Mouse (Mus musculus) heart, adult 8-10 months (tissue): ENCODE results near the gene Scgb2a2. TPM values are rescaled to one million over a fixed set of nuclear protein-coding genes. Genes with fewer than 3 reads are reported as not detected.
A peak's percentile ranks its signal among the peaks of the same experiment; 100 is the strongest.
"Not testable (repeated sequence)": the region's sequence is repeated elsewhere in the genome, so short reads cannot be mapped to it uniquely, and the experiment has no call there.

Experiments used
- DNase-seq: peaks from one replicate; pipeline ENCODE4 v3.0.0; 2022; ENCODE audit warnings: low spot score
- microRNA-seq: library from miRNA; unstranded; fragments of <30 nt; microRNA quantifications from one replicate; pipeline ENCODE4 v1.2.0, GENCODE M21; 2022
- total RNA-seq, 4 experiments: library from RNA; stranded (reverse); gene quantifications; 2 replicates each; pipeline ENCODE4 v1.2.4; 2022

The Scgb2a2 gene
- not detected for total RNA-seq

- DNase-seq, result no peak
Observed at GRCm38 (mm10) chr19:9847262-9847661, at the start of gene Scgb2a2. TSS of gene Scgb2a2 (plus strand) at chr19:9847562.

DNA sequence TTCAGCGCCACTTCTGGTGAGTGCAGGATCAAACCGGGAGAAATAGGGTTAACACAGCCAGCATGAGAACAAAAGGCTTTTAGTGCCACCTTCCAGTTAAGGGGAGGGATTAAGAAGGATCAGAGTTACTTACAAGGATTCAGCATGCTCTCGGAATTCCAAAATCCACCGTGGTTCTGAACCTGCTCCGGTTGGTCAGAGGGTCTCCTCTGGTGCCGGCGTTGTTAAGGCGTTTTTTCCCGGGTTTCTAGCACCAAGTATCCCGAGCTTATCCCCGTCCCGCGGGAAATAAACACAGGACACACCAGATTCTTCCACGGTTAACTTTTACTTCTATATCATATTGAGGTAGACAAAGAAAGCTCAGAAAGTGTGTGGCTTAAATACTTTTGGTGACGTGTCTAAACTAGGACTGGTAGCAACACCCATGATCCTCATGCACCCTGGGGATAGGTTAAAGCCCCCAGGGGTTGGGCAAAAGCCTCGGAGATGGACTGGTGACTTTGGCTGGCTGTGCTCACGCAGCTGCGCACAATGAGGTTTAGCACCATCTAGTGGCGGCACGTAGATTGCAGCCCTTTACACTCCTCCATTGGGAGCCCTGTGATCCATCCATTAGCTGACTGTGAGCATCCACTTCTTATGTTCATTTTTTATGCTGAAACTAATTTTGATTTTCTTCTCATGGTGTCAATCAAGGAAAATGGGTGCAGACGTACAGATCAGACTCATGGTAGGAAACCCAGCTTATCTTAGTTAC lies 10.6 kb upstream of the Scgb2a2 start:
- DNase-seq, result peak; percentile 48

DNA sequence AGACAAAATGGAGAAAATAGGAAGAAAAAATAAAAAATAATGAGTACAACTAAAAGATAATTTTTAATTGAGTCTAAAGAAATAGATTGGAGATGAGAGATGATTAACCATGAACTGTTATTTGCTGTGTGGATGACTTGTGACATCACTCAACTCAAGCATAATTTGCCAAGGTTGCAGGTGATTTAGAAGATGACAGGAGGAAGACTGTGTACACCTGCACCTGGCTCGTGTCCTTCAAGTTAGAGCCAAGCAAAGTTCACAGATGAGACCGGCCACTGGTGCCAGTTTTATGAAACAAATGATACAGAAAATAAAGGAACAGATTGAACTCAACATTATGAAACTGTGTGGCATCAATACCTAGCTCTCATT lies 10.0 kb upstream of the Scgb2a2 start:
- DNase-seq, result no peak

DNA sequence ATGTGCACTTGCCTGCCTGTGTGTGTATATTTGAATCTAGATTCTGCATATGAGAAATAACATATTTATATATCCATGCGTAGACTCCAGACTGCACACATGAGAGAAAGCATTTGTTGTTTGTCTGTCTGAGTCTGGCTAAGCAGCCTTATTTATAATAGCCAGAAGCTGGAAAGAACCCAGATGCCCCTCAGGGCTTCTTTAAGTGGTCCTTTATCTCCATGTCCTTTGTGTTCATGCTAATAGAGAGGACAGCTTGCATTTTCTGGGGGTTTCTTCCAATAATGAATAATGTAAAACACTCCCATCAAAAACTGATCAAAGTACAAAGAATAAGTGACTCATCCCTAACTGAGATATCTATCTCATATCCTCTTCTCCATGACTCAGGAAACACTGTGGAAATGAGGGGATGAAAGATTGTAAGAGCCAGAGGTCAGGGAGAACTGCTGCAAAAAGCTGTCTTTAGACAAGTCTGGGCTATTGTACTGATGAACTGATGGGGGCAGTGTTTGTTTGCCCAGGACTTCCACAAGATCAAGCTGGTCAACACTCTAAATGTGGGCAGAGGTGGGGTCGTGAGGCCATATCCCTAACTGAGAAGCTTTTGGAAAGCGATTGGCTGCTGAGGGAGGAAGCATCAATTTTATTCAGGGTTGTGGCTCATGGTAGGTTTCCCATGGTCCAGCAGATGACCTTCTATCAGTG lies 2.2 kb downstream of the Scgb2a2 start:
- not testable (repeated sequence) for DNase-seq

- not testable (repeated sequence) for DNase-seq
Observed at GRCm38 (mm10) chr19:9860821-9861220, 13.5 kb downstream of the Scgb2a2 start.

DNA sequence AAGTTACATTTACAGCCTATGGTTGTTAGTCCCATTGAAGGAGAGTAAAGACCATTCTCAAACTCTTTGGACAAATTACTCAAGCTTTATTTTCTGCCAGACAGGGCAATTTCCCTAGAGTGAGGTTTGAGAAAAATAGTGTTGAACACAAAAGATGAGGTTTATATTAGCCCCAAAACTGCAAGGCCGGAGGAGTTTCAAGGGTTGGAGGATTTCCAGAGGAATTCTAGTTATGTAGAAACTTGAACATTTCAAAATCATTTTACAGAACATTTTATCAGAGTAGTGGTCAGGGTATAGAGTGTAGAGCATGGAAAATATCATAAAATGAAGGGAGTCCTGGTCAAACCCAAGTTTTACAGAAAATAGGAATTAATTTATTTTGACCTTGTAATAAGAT lies 17.5 kb downstream of the Scgb2a2 start:
- no peak for DNase-seq

- no peak for DNase-seq
Observed at GRCm38 (mm10) chr19:9865466-9865865, 18.1 kb downstream of the Scgb2a2 start.

- no peak for DNase-seq
Observed at GRCm38 (mm10) chr19:9878186-9878835, 30.9 kb downstream of the Scgb2a2 start.

DNA sequence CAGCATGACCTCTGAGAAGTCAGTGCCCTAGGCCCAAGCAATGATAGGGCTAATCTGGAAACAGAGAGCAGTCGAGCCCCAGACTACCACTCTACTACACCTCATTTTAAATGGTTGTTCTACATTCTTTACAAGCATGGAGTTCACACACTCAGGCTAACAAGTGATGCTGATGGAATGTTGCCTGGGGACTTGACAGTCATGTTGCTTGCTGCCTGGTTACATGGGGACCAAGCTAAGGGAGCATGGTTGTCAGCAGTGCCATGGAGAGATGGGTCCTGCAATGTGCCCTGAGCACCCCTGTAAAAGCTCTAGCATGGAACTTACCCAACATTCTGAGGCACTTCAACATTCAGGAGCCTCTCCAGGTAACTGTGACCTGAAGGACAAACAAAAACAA lies 39.0 kb downstream of the Scgb2a2 start:
- DNase-seq, result no peak

- no peak for DNase-seq
Observed at GRCm38 (mm10) chr19:9886771-9887170, 39.4 kb downstream of the Scgb2a2 start.

- DNase-seq, result no peak
Observed at GRCm38 (mm10) chr19:9896067-9896466, 48.7 kb downstream of the Scgb2a2 start.

- DNase-seq, result no peak
Observed at GRCm38 (mm10) chr19:9898339-9899066, 51.1 kb downstream of the Scgb2a2 start.

DNA sequence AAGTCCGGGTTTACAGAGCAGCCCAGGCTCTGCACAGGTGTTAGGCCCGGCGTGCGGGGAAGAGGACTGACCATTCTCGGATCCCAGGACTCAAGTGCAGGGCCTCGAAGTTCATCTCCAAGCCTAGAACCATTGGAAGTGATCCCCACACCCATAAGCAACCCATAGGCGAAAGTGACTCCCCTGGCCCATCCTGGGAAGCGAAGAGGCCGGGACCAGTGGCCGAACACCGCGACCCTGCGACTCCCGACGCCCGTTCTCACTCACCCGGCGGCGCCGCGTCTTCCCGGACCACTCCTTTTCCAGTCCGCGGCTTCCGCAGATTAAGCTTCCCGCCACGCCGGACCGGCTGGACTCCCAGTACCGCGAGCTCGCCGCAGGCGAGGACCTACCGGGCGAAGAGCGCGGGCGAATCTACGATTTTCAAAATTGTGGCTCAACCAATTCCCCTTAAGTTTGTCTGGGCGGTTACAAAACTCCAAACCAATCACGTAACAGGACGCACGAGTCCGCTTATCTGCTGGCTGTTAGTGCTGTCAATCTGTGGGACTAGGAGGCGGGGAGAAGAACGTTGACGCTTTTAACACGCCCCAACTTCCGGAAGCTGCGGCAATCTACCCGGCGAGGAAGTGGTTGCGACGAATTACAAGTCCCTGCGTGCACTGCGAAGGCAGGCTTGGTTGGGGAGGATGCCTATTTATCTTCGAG lies 51.9 kb downstream of the Scgb2a2 start, which contains the start of gene Incenp:
Gene Incenp, minus strand, starts transcription at position 480 of the 708 bp plus-strand sequence.
- DNase-seq, result peak; percentile 99

- DNase-seq, result no peak
Observed at GRCm38 (mm10) chr19:9899780-9900146, 52.4 kb downstream of the Scgb2a2 start.

DNA sequence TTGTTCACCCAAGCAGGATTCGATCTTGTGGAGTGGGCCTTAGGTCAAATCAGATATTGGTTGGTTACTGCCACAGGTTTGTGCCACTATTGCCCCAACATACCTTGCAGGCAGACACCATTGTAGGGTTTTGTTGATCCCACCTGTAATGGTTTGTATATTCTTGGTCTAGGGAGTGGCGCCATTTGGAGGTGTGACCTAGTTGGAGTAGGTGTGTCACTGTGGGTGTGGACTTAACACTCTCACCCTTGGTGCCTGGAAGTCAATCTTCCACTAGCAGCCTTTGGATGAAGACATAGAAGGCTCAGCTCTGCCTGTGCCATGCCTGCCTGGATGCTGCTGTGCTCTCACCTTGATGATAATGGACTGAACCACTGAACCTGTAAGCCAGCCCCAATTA lies 53.3 kb downstream of the Scgb2a2 start:
- not testable (repeated sequence) for DNase-seq

Small RNA genes within 50 kb of the gene (microRNA-seq; reads per million reads assigned to microRNA genes)
- not detected for gene Gm22369

Other genes starting within 250 kb of the Scgb2a2 start
- gene Incenp, start 52.0 kb downstream of the Scgb2a2 start, total RNA-seq, result 1 to 10 TPM; 5.0 to 7.0 (median 5.1) TPM
- 1,000 to 10,000 TPM; 2,773 to 3,210 (median 2,950) TPM for gene Fth1, start 133.0 kb downstream of the Scgb2a2 start, total RNA-seq
- gene Best1, start 154.1 kb downstream of the Scgb2a2 start, total RNA-seq, result under 1 TPM in 2 of 4 experiments, not detected in 2; 0.14 to 0.65 TPM
- 1 to 10 TPM; 6.3 to 8.1 (median 7.5) TPM for gene Rab3il1, start 154.1 kb downstream of the Scgb2a2 start, total RNA-seq
- 10 to 100 TPM; 34.9 to 43.8 (median 37.4) TPM for gene Fads3, start 194.0 kb downstream of the Scgb2a2 start, total RNA-seq